Mouse (Mus musculus) embryonic facial prominence, embryonic 13.5 days (tissue): ENCODE data around the gene Rfc4. TPM values are rescaled to one million over a fixed set of nuclear protein-coding genes. Genes with fewer than 3 reads are reported as not detected.
A peak's percentile ranks its signal among the peaks of the same experiment; 100 is the strongest.

Experiments
- ATAC-seq: fragments of 200-750 bp; cut with Nextera tagmentation; 2 replicates; pipeline ENCODE4 v1.8.0; 2017; ENCODE audit warnings: low read depth; ENCODE audit not compliant: insufficient number of reproducible peaks, insufficient read depth, low FRiP score, low TSS enrichment
- H3K27ac ChIP-seq: fragments of 300-500 bp; sonication (generic); 2 replicates; pipeline ENCODE4 v1.5.1; 2015; ENCODE audit warnings: moderate library complexity, mild to moderate bottlenecking, inconsistent platforms
- H3K27me3 ChIP-seq: fragments of 300-500 bp; sonication (generic); 2 replicates; pipeline ENCODE4 v1.6.1; 2015; ENCODE audit warnings: mild to moderate bottlenecking, inconsistent platforms
- H3K36me3 ChIP-seq: fragments of 300-500 bp; sonication (generic); 2 replicates; pipeline ENCODE4 v1.6.1; 2015; ENCODE audit warnings: mild to moderate bottlenecking, inconsistent platforms
- H3K4me1 ChIP-seq: fragments of 300-500 bp; sonication (generic); 2 replicates; pipeline ENCODE4 v1.6.1; 2015; ENCODE audit warnings: inconsistent platforms
- H3K4me2 ChIP-seq: fragments of 300-500 bp; sonication (generic); 2 replicates; pipeline ENCODE4 v1.6.1; 2015; ENCODE audit warnings: moderate library complexity, mild to moderate bottlenecking, inconsistent platforms
- H3K4me3 ChIP-seq: fragments of 300-500 bp; sonication (generic); 2 replicates; pipeline ENCODE4 v1.5.1; 2015; ENCODE audit warnings: mild to moderate bottlenecking, inconsistent platforms
- H3K9ac ChIP-seq: fragments of 300-500 bp; sonication (generic); 2 replicates; pipeline ENCODE4 v1.6.1; 2015; ENCODE audit warnings: mild to moderate bottlenecking, inconsistent platforms
- H3K9me3 ChIP-seq: fragments of 300-500 bp; sonication (generic); 2 replicates; pipeline ENCODE4 v1.6.1; 2016; ENCODE audit warnings: inconsistent platforms
- WGBS: fragments of 180-500 bp; shearing (Covaris S2); methylation state at CpG from one replicate; pipeline ENCODE4 v1.1.7; 2015; ENCODE audit warnings: mixed read lengths; 5-methylcytosine and 5-hydroxymethylcytosine counted together
- polyA plus RNA-seq: library from polyadenylated mRNA; unstranded; fragments of >200 nt; fragmentation: Nextera tagmentation; extraction: Ambion mirVana; gene quantifications from 2 replicates; pipeline ENCODE4 v1.2.1, GENCODE M21; 2015

Gene Rfc4
- polyA plus RNA-seq, 1 experiment from 2014 or later, result 125 TPM

- 47% methylated on average over 5 of the region's 5 CpGs for WGBS
- no peaks in the 10 kb centered on the region for H3K27me3 ChIP-seq
- no peaks in the 10 kb centered on the region for H3K9me3 ChIP-seq
- ATAC-seq, result no peak
- peak overlapping the region; percentile 74 for H3K4me2 ChIP-seq
- peak overlapping the region; percentile 96 for H3K4me3 ChIP-seq
- H3K36me3 ChIP-seq, result peaks cover 54% of the 10 kb centered on the region
- H3K27ac ChIP-seq, result peak overlapping the region; percentile 98; the same call in 1 of the 2 replicates
- peak overlapping the region; percentile 100 for H3K9ac ChIP-seq
- peaks cover 25% of the 10 kb centered on the region for H3K4me1 ChIP-seq
Measured at GRCm38 (mm10) chr16:23109350-23110280, 17.9 kb downstream of the Rfc4 start.

GRCm38 (mm10) chr16:23108943-23109342 lies 18.6 kb downstream of the Rfc4 start:
- no peaks in the 10 kb centered on the region for H3K27me3 ChIP-seq
- WGBS, result 2% methylated on average over 5 of the region's 5 CpGs
- H3K9me3 ChIP-seq, result no peaks in the 10 kb centered on the region
- peaks cover 48% of the 10 kb centered on the region for H3K36me3 ChIP-seq
- H3K27ac ChIP-seq, result peak overlapping the region; percentile 98; the same call in 1 of the 2 replicates
- peak overlapping the region; percentile 96 for H3K4me3 ChIP-seq
- no peak for ATAC-seq
- H3K9ac ChIP-seq, result peak overlapping the region; percentile 100
- peak overlapping the region; percentile 74 for H3K4me2 ChIP-seq
- peaks cover 25% of the 10 kb centered on the region for H3K4me1 ChIP-seq

- ATAC-seq, result peak; percentile 84
- peak overlapping the region; percentile 96 for H3K4me3 ChIP-seq
Measured at GRCm38 (mm10) chr16:23107946-23108759, 19.4 kb downstream of the Rfc4 start.

GRCm38 (mm10) chr16:23107231-23107942 lies 20.1 kb downstream of the Rfc4 start, which contains the start of gene Eif4a2:
Gene Eif4a2, plus strand, starts transcription at chr16:23107444.
- Histone ChIP-seq H3K27ac (peak within 1 kb of the TSS; percentile 98), H3K27me3 (no peaks in the 10 kb centered on the region), H3K4me3 (peak within 1 kb of the TSS; percentile 96), H3K9me3 (no peaks in the 10 kb centered on the region), H3K9ac (peak within 1 kb of the TSS; percentile 100), H3K4me2 (peak within 1 kb of the TSS; percentile 74), H3K4me1 (peaks cover 31% of the 10 kb centered on the region), H3K36me3 (peaks cover 37% of the 10 kb centered on the region)
- WGBS, result under 1% methylated on average over 71 of the region's 71 CpGs
- ATAC-seq, result peak; percentile 90

More at GRCm38 (mm10) chr16:23107946-23108759, 19.4 kb downstream of the Rfc4 start:
- WGBS, result under 1% methylated on average over 52 of the region's 52 CpGs
- Histone ChIP-seq H3K9me3 (no peaks in the 10 kb centered on the region), H3K4me1 (peaks cover 25% of the 10 kb centered on the region), H3K27me3 (no peaks in the 10 kb centered on the region), H3K4me2 (peak overlapping the region; percentile 74), H3K36me3 (peaks cover 44% of the 10 kb centered on the region), H3K9ac (peak overlapping the region; percentile 100), H3K27ac (peak overlapping the region; percentile 98)

GRCm38 (mm10) chr16:23106121-23106520 lies 21.4 kb downstream of the Rfc4 start:
- Histone ChIP-seq H3K27me3 (no peaks in the 10 kb centered on the region), H3K4me2 (no peak overlapping the region), H3K9me3 (no peaks in the 10 kb centered on the region), H3K4me3 (no peak overlapping the region), H3K36me3 (peaks cover 24% of the 10 kb centered on the region), H3K27ac (no peak overlapping the region), H3K9ac (no peak overlapping the region), H3K4me1 (peaks cover 23% of the 10 kb centered on the region)
- no peak for ATAC-seq
- WGBS, result 63% methylated on average over 7 of the region's 7 CpGs

GRCm38 (mm10) chr16:23103841-23104240 lies 23.7 kb downstream of the Rfc4 start:
- WGBS, result 67% methylated on average over 2 of the region's 2 CpGs
- Histone ChIP-seq H3K4me1 (peaks cover 17% of the 10 kb centered on the region), H3K27me3 (peaks cover 17% of the 10 kb centered on the region), H3K9me3 (no peaks in the 10 kb centered on the region), H3K4me3 (no peak overlapping the region), H3K36me3 (peaks cover 3% of the 10 kb centered on the region), H3K4me2 (no peak overlapping the region), H3K27ac (no peak overlapping the region), H3K9ac (no peak overlapping the region)
- ATAC-seq, result no peak

GRCm38 (mm10) chr16:23103038-23103745 lies 24.3 kb downstream of the Rfc4 start:
- Histone ChIP-seq H3K4me2 (peak overlapping the region; percentile 60), H3K27ac (no peak overlapping the region), H3K4me1 (peaks cover 17% of the 10 kb centered on the region), H3K27me3 (peaks cover 17% of the 10 kb centered on the region), H3K4me3 (peak overlapping the region; percentile 37), H3K36me3 (no peaks in the 10 kb centered on the region; the same call in 1 of the 2 replicates), H3K9ac (peak overlapping the region; percentile 61), H3K9me3 (no peaks in the 10 kb centered on the region)
- WGBS, result 42% methylated on average over 17 of the region's 17 CpGs
- no peak for ATAC-seq

- no peaks in the 10 kb centered on the region for H3K9me3 ChIP-seq
- H3K9ac ChIP-seq, result peak overlapping the region; percentile 61
- WGBS, result 10% methylated on average over 15 of the region's 15 CpGs
- peak overlapping the region; percentile 37 for H3K4me3 ChIP-seq
- no peak overlapping the region for H3K27ac ChIP-seq
- no peak for ATAC-seq
- no peaks in the 10 kb centered on the region for H3K36me3 ChIP-seq
- H3K4me2 ChIP-seq, result peak overlapping the region; percentile 60
- H3K27me3 ChIP-seq, result peaks cover 17% of the 10 kb centered on the region
- peaks cover 17% of the 10 kb centered on the region for H3K4me1 ChIP-seq
Measured at GRCm38 (mm10) chr16:23102340-23103037, 25.0 kb downstream of the Rfc4 start.

- H3K4me1 ChIP-seq, result peaks cover 17% of the 10 kb centered on the region
- H3K27ac ChIP-seq, result no peak overlapping the region
- no peaks in the 10 kb centered on the region for H3K36me3 ChIP-seq
- peak overlapping the region; percentile 60 for H3K4me2 ChIP-seq
- peak overlapping the region; percentile 64 for H3K9ac ChIP-seq
- H3K9me3 ChIP-seq, result no peaks in the 10 kb centered on the region
- 14% methylated on average over 10 of the region's 10 CpGs for WGBS
- peaks cover 17% of the 10 kb centered on the region for H3K27me3 ChIP-seq
- no peak for ATAC-seq
- peak overlapping the region; percentile 38 for H3K4me3 ChIP-seq
Measured at GRCm38 (mm10) chr16:23100613-23101012, 26.9 kb downstream of the Rfc4 start.

- Histone ChIP-seq H3K4me3 (peak overlapping the region; percentile 38), H3K4me1 (peaks cover 17% of the 10 kb centered on the region), H3K9me3 (no peaks in the 10 kb centered on the region), H3K9ac (peak overlapping the region; percentile 64), H3K36me3 (no peaks in the 10 kb centered on the region), H3K27ac (no peak overlapping the region), H3K4me2 (peak overlapping the region; percentile 60), H3K27me3 (peaks cover 17% of the 10 kb centered on the region)
- WGBS, result under 1% methylated on average over 9 of the region's 9 CpGs
- ATAC-seq, result no peak
Measured at GRCm38 (mm10) chr16:23100099-23100575, 27.4 kb downstream of the Rfc4 start.
